Mouse (Mus musculus): Measurements from ENCODE around the gene Tmem176b. TPM values are rescaled to one million over a fixed set of nuclear protein-coding genes. Genes with fewer than 3 reads are reported as not detected.
A peak's percentile ranks its signal among the peaks of the same experiment; 100 is the strongest.
"Not testable (repeated sequence)": the region's sequence is repeated elsewhere in the genome, so short reads cannot be mapped to it uniquely, and the experiment has no call there.

Tmem176b gene
- 10 to 100 TPM; 28.1 to 42.7 (median 29.5) TPM for polyA plus RNA-seq (2017; shearing (Covaris generic))

GRCm38 (mm10) chr6:48840973-48841625 lies at the start of gene Tmem176b:
Gene Tmem176b, minus strand, starts transcription at chr6:48841496.
- ATAC-seq = peak; percentile 56

- no peak for ATAC-seq
Observed at GRCm38 (mm10) chr6:48876510-48877135, 35.3 kb upstream of the Tmem176b start.

GRCm38 (mm10) chr6:48875515-48875914 lies 34.2 kb upstream of the Tmem176b start:
- no peak for ATAC-seq

GRCm38 (mm10) chr6:48874576-48874975 lies 33.3 kb upstream of the Tmem176b start:
- no peak for ATAC-seq

GRCm38 (mm10) chr6:48872596-48872995 lies 31.3 kb upstream of the Tmem176b start, which contains the start of gene Aoc1:
Gene Aoc1, plus strand, starts transcription at chr6:48872896.
- ATAC-seq = no peak

- ATAC-seq = no peak
Observed at GRCm38 (mm10) chr6:48869774-48870173, 28.5 kb upstream of the Tmem176b start.

- ATAC-seq = no peak
Observed at GRCm38 (mm10) chr6:48867158-48867557, 25.9 kb upstream of the Tmem176b start.

GRCm38 (mm10) chr6:48866355-48866950 lies 25.2 kb upstream of the Tmem176b start:
- not testable (repeated sequence) for ATAC-seq

- no peak for ATAC-seq
Observed at GRCm38 (mm10) chr6:48865152-48865745, 24.0 kb upstream of the Tmem176b start.

GRCm38 (mm10) chr6:48864723-48865122 lies 23.4 kb upstream of the Tmem176b start:
- ATAC-seq = no peak

GRCm38 (mm10) chr6:48864181-48864580 lies 22.9 kb upstream of the Tmem176b start:
- ATAC-seq = no peak

GRCm38 (mm10) chr6:48863488-48863887 lies 22.2 kb upstream of the Tmem176b start:
- no peak for ATAC-seq

- no peak for ATAC-seq
Observed at GRCm38 (mm10) chr6:48862816-48863215, 21.5 kb upstream of the Tmem176b start.

GRCm38 (mm10) chr6:48861616-48862280 lies 20.5 kb upstream of the Tmem176b start:
- ATAC-seq = no peak

GRCm38 (mm10) chr6:48860851-48861250 lies 19.6 kb upstream of the Tmem176b start:
- ATAC-seq = no peak

- no peak for ATAC-seq
Observed at GRCm38 (mm10) chr6:48860130-48860815, 19.0 kb upstream of the Tmem176b start.

- ATAC-seq = no peak
Observed at GRCm38 (mm10) chr6:48857613-48858302, 16.5 kb upstream of the Tmem176b start.

GRCm38 (mm10) chr6:48854155-48854554 lies 12.9 kb upstream of the Tmem176b start:
- ATAC-seq = no peak

- no peak for ATAC-seq
Observed at GRCm38 (mm10) chr6:48851820-48852491, 10.7 kb upstream of the Tmem176b start.

GRCm38 (mm10) chr6:48845086-48845485 lies 3.8 kb upstream of the Tmem176b start:
- no peak for ATAC-seq

Data from inflammation-experienced regulatory T-cells, adult 6 months (primary cell).